Mouse (Mus musculus) spleen, adult 2 months (tissue): ENCODE data around the gene Nkx6-1.

ENCODE experiments used
- CTCF ChIP-seq: fragments of 200-500 bp; IDR thresholded peaks from 2 replicates; pipeline ENCODE4 v1.5.1; 2011; ENCODE audit warnings: mild to moderate bottlenecking, inconsistent platforms; ENCODE audit not compliant: insufficient read depth, insufficient read length, insufficient replicate concordance; ENCODE audit errors: extremely low read depth
- POLR2A ChIP-seq: fragments of 200-500 bp; IDR thresholded peaks from 2 replicates; pipeline ENCODE4 v1.6.1; 2011; ENCODE audit warnings: low read depth, low read length, inconsistent platforms

GRCm38 (mm10) chr5:101664423-101664921 lies 324 bp downstream of the Nkx6-1 start:
- TF ChIP-seq POLR2A (no peak), CTCF (no peak)
